Mouse (Mus musculus) kidney, adult 10 weeks (tissue): ENCODE measurements around the gene Tsg101. TPM values are rescaled to one million over a fixed set of nuclear protein-coding genes. Genes with fewer than 3 reads are reported as not detected.

Experiments used
- polyA plus RNA-seq: library from polyadenylated mRNA; stranded (reverse); fragments of 350-450 nt; fragmentation: Illumina TruSeq; extraction: RNeasy Lipid Tissue Mini Kit (QIAGEN cat#74804); gene quantifications from one replicate; pipeline ENCODE4 v1.2.3, GENCODE M21; 2014; ENCODE audit warnings: low read depth, low replicate concordance

Tsg101 gene
- 241 TPM for polyA plus RNA-seq

DNA sequence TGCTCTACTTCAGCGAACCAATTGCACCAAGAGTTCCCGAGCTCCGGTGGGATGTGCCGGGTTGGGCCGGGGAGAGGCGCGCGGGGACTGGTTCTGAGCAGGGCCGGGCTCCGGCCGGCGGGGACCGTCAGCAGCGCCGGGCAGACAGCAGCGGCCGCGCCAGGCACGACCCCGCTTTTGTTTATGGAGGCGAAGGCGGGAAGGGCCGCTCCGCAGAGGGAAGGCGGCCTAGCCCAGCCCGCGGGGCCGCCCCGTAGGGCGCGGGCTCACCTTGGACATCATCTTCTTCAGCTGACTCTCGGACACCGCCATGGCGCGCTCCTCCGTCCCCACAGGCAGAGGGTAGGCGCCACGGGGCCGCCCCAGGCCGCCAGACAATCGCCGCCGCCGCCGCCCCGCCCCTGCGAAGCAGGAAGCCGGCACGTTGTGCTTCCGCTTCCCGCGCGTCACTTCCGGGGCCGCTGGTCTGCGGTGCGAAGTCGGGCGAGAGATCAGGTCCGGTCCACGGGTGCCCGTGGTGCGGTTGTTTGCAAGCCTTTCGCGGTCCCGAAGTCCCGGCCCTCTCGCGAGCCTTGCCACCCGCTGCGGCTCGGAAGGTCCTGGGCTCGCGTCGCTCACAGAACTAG, at the start of gene Tsg101:
Tsg101 (minus strand) TSS at position 419 of the 626 bp plus-strand sequence.

DNA sequence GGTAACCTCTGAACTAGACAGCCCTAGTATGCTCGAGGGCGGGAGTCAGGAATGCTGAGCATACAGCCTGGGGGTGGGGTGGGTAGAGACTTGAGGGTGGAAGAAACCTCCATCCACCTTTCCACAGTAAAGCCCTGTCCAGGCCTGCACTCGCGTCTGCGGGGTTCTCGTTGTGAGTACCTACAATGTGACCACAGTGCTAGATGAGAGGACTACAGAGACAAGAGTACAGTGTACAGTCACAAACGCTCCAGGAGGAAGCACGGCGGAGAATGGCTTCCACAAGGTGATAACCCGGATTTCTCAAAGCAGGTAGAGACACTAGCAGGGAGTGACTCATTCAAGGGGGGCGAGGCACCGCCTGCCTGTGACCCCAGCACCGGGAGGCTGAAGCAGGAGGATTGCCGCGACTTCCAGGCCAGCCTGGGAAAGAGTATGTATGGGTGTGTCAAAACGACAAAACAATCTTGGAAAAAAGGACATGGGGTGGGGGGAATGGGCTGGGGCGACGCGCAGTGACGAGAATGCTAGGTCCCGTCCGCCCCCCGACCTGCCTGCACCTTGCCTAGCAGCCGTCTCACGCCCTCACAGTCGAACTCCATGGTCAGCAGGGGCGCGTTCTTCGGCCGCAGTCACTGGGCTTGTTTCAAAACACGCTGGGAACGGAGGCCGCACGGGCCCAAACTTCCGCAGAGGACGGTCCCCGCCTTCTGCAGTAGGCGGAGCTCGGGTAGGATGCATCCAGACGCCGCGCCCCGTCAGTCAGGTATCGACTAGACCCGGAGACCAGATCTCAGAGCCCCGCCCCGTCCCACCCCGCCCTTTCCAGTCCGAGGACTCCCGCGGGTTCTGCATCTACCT, 38.3 kb upstream of the Tsg101 start, which contains the start of gene Uevld:
Uevld (minus strand) TSS at position 697 of the 861 bp plus-strand sequence.

DNA sequence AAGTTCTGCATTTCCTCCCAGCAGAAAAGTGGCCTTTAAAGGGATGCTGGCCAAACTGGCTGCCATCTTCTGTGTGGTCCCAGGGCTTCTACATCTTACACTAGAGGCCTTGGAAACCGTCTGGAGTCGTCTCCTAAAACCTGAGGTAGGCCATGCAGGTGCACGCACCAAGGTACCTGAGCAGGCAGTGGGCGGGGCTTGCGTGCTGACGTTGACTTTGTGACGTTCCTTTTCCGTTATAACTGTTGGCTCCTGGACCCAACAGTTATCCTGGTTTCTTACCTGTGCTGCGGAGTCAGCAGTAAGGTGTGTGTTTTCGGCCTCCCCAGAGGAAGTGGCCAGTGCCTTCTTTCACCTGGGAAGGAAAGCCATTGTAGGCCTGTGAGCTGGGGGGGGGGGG, 58.8 kb downstream of the Tsg101 start, which contains the start of gene Ldhc:
Ldhc (plus strand) TSS at position 208 of the 400 bp plus-strand sequence.

DNA sequence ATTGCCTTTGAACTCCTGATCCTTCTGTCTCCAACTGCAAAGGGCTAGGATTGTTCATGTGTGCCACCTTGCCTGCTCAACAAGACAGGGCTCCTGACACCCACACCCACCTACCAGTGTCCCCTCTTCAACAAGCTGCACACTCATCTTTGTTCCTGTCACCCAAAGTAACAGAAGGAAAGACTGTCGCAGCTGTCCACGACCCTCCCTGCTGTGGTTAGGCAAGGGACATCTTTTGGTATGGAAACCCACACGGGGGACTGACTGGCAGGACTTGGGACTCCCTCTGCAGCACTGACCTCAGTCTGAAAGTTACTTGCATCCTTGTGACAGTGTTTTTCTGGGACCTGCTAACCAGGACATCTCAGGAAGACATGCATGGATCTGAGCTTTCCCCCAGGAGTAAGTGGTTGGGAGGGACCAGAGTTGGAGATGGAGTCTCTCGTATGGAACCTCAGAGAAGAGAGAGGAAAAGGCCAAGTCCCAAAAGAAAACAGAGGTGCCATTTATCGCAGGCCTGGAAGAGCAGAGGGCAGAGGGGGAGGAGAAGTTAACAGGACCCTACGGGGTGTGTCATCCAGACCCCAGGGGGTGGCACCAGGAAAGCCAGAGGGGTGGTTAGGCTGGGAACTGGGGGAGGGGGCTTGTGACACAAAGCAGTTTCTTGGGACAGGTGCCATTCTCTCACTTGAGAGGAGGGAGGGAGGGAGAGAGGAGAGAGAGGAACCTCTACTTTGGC, 78.8 kb downstream of the Tsg101 start, which contains the start of gene Ldha:
Ldha (plus strand) TSS at position 689 of the 739 bp plus-strand sequence.

Other genes starting within 250 kb of the Tsg101 start
- not detected for gene Tph1, start 247.4 kb downstream of the Tsg101 start, polyA plus RNA-seq
- 2.9 TPM for gene Saal1, start 209.3 kb downstream of the Tsg101 start, polyA plus RNA-seq
- gene Saa3, start 204.3 kb downstream of the Tsg101 start, polyA plus RNA-seq = not detected
- gene Saa4, start 187.4 kb downstream of the Tsg101 start, polyA plus RNA-seq = not detected
- not detected for gene Saa1, start 177.0 kb downstream of the Tsg101 start, polyA plus RNA-seq
- not detected for gene Saa2, start 168.2 kb downstream of the Tsg101 start, polyA plus RNA-seq
- gene Hps5, start 123.9 kb downstream of the Tsg101 start, polyA plus RNA-seq = 47.9 TPM
- 87.8 TPM for gene Gtf2h1, start 123.9 kb downstream of the Tsg101 start, polyA plus RNA-seq
- 201 TPM for gene Ldha, start 78.5 kb downstream of the Tsg101 start, polyA plus RNA-seq
- not detected for gene Ldhc, start 58.8 kb downstream of the Tsg101 start, polyA plus RNA-seq
- gene Uevld, start 38.6 kb upstream of the Tsg101 start, polyA plus RNA-seq = 21.9 TPM
- not detected for gene Gm9999, start 63.6 kb upstream of the Tsg101 start, polyA plus RNA-seq
- gene Spty2d1, start 88.4 kb upstream of the Tsg101 start, polyA plus RNA-seq = 35.4 TPM
- 3.0 TPM for gene Tmem86a, start 130.6 kb upstream of the Tsg101 start, polyA plus RNA-seq
- not detected for gene Ptpn5, start 213.7 kb upstream of the Tsg101 start, polyA plus RNA-seq